Comparison of ENCODE assay signal across 38 mouse cellular contexts in genomic region chrX:136043726-136044125, GRCm38 (mm10). TPM values are rescaled to one million over a fixed set of nuclear protein-coding genes. Genes with fewer than 3 reads are reported as not detected.
"Had no signal": no experiment of that assay in that cellular context is flagged by ENCODE, and none has a peak within 500 bp of the region (broad histone marks: within the 10 kb centered on the region; RNA-seq: fewer than 3 reads in every experiment).

No protein-coding gene starts in this region.

- H3K27me3 ChIP-seq: heart, embryonic 13.5 days; heart, embryonic 15.5 days; hindbrain, embryonic 13.5 days; hindbrain, embryonic 15.5 days; liver, embryonic 12.5 days had no signal

- H3K9me3 ChIP-seq: heart, embryonic 13.5 days; heart, embryonic 15.5 days; hindbrain, embryonic 13.5 days; hindbrain, embryonic 15.5 days; kidney, embryonic 15.5 days; limb, embryonic 10.5 days; limb, embryonic 12.5 days; liver, embryonic 12.5 days had no signal

- H3K27ac ChIP-seq: heart, adult 2 months; heart, embryonic 13.5 days; heart, embryonic 15.5 days; hindbrain, embryonic 13.5 days; hindbrain, embryonic 15.5 days; hindbrain, postnatal 0 days; kidney, embryonic 15.5 days; kidney, postnatal 0 days; limb, embryonic 10.5 days; limb, embryonic 12.5 days; liver, embryonic 12.5 days; liver, embryonic 14.5 days had no signal

- H3K4me1 ChIP-seq: heart, embryonic 13.5 days; heart, embryonic 15.5 days; hindbrain, embryonic 13.5 days; hindbrain, embryonic 15.5 days; kidney, embryonic 15.5 days; limb, embryonic 10.5 days; limb, embryonic 12.5 days; liver, embryonic 12.5 days had no signal

- H3K4me3 ChIP-seq: heart, adult 2 months; heart, embryonic 13.5 days; heart, embryonic 15.5 days; hindbrain, embryonic 13.5 days; hindbrain, embryonic 15.5 days; kidney, embryonic 15.5 days; limb, embryonic 10.5 days; limb, embryonic 12.5 days; liver, embryonic 12.5 days had no signal

- H3K36me3 ChIP-seq: heart, embryonic 13.5 days; heart, embryonic 15.5 days; hindbrain, embryonic 13.5 days; hindbrain, embryonic 15.5 days; kidney, embryonic 15.5 days; limb, embryonic 10.5 days; limb, embryonic 12.5 days; liver, embryonic 12.5 days had no signal

- H3K4me2 ChIP-seq: heart, embryonic 11.5 days; heart, embryonic 13.5 days; heart, embryonic 15.5 days; hindbrain, embryonic 13.5 days; hindbrain, embryonic 15.5 days; kidney, embryonic 15.5 days; limb, embryonic 12.5 days; liver, embryonic 12.5 days had no signal

- ATAC-seq: hindbrain, postnatal 0 days; intestine, embryonic 16.5 days; liver, embryonic 12.5 days had no signal

- H3K9ac ChIP-seq: heart, embryonic 13.5 days; heart, embryonic 15.5 days; hindbrain, embryonic 13.5 days; hindbrain, embryonic 15.5 days; kidney, embryonic 15.5 days; limb, embryonic 12.5 days; liver, embryonic 12.5 days; liver, embryonic 14.5 days had no signal

- DNase-seq: gastrocnemius, postnatal 14 days; gastrocnemius, postnatal 36 days; heart, adult 11 months; heart, adult 2 months; heart, postnatal 14 days; heart, postnatal 36 days; kidney, adult 11 months; kidney, adult 2 months; kidney, adult 9 months; kidney, postnatal 14 days; kidney, postnatal 36 days; layer of hippocampus, adult 9-11 months; layer of hippocampus, postnatal 36 days had no signal

RNA-seq across cellular contexts. Expression of gene Arxes1, which starts 10.6 kb away (rescaled TPM):
- total RNA-seq: gastrocnemius, adult 18-20 months; gastrocnemius, postnatal 36 days; hematopoietic stem cell, adult 5-6 weeks; liver, adult 2 months had no signal
- polyA plus RNA-seq: liver, adult 2 months had no signal

RNA-seq across cellular contexts. Expression of gene Bex2, which starts 24.3 kb away (rescaled TPM):
- total RNA-seq: gastrocnemius, adult 18-20 months; gastrocnemius, postnatal 36 days; heart, postnatal 36 days; liver, adult 2 months had no signal
- polyA plus RNA-seq: heart, adult 2 months had no signal

RNA-seq across cellular contexts. Expression of gene Nxf3, which starts 41.3 kb away (rescaled TPM):
- total RNA-seq: gastrocnemius, adult 18-20 months; gastrocnemius, adult 8-10 months; gastrocnemius, postnatal 14 days; gastrocnemius, postnatal 36 days; heart, adult 2 months; heart, postnatal 14 days; hematopoietic stem cell, adult 5-6 weeks; hindbrain, postnatal 0 days; layer of hippocampus, adult 8-10 months; layer of hippocampus, postnatal 14 days; layer of hippocampus, postnatal 36 days; left cerebral cortex, adult 18-20 months; left cerebral cortex, adult 8-10 months; left cerebral cortex, postnatal 14 days; left cerebral cortex, postnatal 36 days; liver, adult 2 months had no signal
- polyA plus RNA-seq: hindbrain, embryonic 11.5 days; hindbrain, embryonic 13.5 days; hindbrain, embryonic 15.5 days; hindbrain, postnatal 0 days; kidney, adult 2 months; kidney, embryonic 15.5 days; kidney, postnatal 0 days; large intestine, adult 2 months; limb, embryonic 10.5 days; limb, embryonic 12.5 days; liver, adult 2 months had no signal

RNA-seq across cellular contexts. Expression of gene Arxes2, which starts 50.1 kb away (rescaled TPM):
- polyA plus RNA-seq: liver, adult 2 months had no signal
